Mouse (Mus musculus): Measurements from ENCODE around the gene Cpsf7. TPM values are rescaled to one million over a fixed set of nuclear protein-coding genes. Genes with fewer than 3 reads are reported as not detected.

Gene Cpsf7
- total and polyA plus RNA-seq, 3 experiments: 36.2 to 183 (median 69.8) TPM

DNA sequence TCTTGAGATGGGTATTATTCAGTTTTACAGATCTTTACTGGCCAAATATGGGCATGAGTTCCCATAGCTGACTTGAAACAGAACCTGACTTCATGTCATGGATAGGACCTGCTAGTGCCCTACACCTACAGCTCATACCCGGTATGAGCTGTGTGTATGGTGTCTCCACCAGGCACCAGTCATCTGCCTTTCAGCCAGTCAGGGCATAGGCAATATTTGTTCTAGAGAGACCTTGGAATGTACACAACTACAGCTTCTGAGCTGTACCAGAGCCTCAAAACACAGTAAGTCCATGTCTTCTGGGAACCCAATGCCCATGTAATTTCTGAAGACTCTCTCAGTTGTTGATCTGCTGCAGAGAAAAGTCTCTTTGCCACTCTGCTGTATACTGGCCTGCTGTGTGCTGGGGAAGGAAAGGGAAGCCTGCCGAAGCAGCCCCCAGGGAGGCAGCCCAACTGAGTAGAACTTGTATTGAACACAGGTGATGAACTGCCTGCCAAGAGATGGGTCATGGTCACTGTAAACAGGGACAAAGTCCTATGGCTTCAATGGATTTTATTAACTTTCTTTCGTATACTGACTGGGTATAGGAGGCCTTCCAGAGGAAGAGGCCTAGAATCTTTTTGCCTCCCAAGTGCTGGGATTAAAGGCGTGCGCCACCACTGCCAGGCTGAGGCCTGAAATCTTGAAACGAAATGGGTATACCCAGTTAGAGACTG lies 66.8 kb downstream of the Cpsf7 start:
- Histone ChIP-seq H3K4me1 (ENCODE audit: control insufficient read depth in 1 of 2, insufficient read depth in 2 of 2, low read length in 2 of 2) (no peaks in the 10 kb centered on the region), H3K27me3 (ENCODE audit: control insufficient read depth in 1 of 2, insufficient read depth in 2 of 2, low read length in 2 of 2) (no peaks in the 10 kb centered on the region), H3K27ac (ENCODE audit: control insufficient read depth, low read depth, low read length) (no peak overlapping the region), H3K36me3 (ENCODE audit: control insufficient read depth in 1 of 2, insufficient read depth in 2 of 2, low read length in 2 of 2) (no peaks in the 10 kb centered on the region), H3K9me3 (replicated peaks; ENCODE audit: insufficient read depth, low read length) (no peaks in the 10 kb centered on the region), H3K79me2 (ENCODE audit: control insufficient read depth, insufficient read depth, low read length, poor library complexity) (no peaks in the 10 kb centered on the region), H3K9ac (ENCODE audit: control insufficient read depth, low read depth, low read length, poor library complexity, severe bottlenecking) (no peak overlapping the region), H3K4me3 (ENCODE audit: control insufficient read depth in 1 of 2, insufficient read depth in 1 of 2, low read depth in 2 of 2, low read length in 2 of 2) (no peak overlapping the region)
- DNase-seq (ENCODE audit: low read depth, low spot score): no peak
- TF ChIP-seq GATA1 (IDR thresholded peaks at IDR 0.05; ENCODE audit: low read depth, low read length) (no peak), UBTF (IDR thresholded peaks at IDR 0.05; ENCODE audit: borderline replicate concordance, insufficient read depth, low read depth, low read length) (no peak), POLR2A (IDR thresholded peaks at IDR 0.05; ENCODE audit: control insufficient read depth in 1 of 2, insufficient read depth in 1 of 2, low read depth in 1 of 2, low read length in 2 of 2, poor library complexity in 1 of 2) (no peak), ZC3H11A (IDR thresholded peaks at IDR 0.05; ENCODE audit: low read depth, low read length) (no peak)

Other genes with a start within 250 kb of the Cpsf7 start
- gene Dagla, start 220.4 kb upstream of the Cpsf7 start, total RNA-seq (2012; rRNA removed): not detected in 2 replicates
- not detected for gene Dagla, start 220.4 kb upstream of the Cpsf7 start, polyA plus RNA-seq (2012; ENCODE audit: insufficient read depth in 1 of 2, insufficient read length in 2 of 2, low read depth in 1 of 2, low replicate concordance in 2 of 2, missing spikeins in 1 of 2)
- gene Syt7, start 136.2 kb upstream of the Cpsf7 start, total RNA-seq (2012; rRNA removed): not detected in 2 replicates
- not detected for gene Syt7, start 136.2 kb upstream of the Cpsf7 start, polyA plus RNA-seq (2012; ENCODE audit: insufficient read depth in 1 of 2, insufficient read length in 2 of 2, low read depth in 1 of 2, low replicate concordance in 2 of 2, missing spikeins in 1 of 2)
- gene Lrrc10b, start 67.8 kb upstream of the Cpsf7 start, total RNA-seq (2012; rRNA removed): not detected in 2 replicates
- gene Lrrc10b, start 67.8 kb upstream of the Cpsf7 start, polyA plus RNA-seq (2012; ENCODE audit: insufficient read depth in 1 of 2, insufficient read length in 2 of 2, low read depth in 1 of 2, low replicate concordance in 2 of 2, missing spikeins in 1 of 2): not detected
- 0.19 and 0.23 TPM in 2 replicates for gene Ppp1r32, start 42.3 kb upstream of the Cpsf7 start, total RNA-seq (2012; rRNA removed)
- gene Ppp1r32, start 42.3 kb upstream of the Cpsf7 start, polyA plus RNA-seq (2012; ENCODE audit: insufficient read depth in 1 of 2, insufficient read length in 2 of 2, low read depth in 1 of 2, low replicate concordance in 2 of 2, missing spikeins in 1 of 2): under 1 TPM in 1 of 2 experiments, not detected in 1; 0.57 TPM
- 61.2 and 68.5 TPM in 2 replicates for gene Sdhaf2, start 876 bp downstream of the Cpsf7 start, total RNA-seq (2012; rRNA removed)
- 10 to 100 TPM in 1 of 2 experiments, not detected in 1; 74.6 TPM for gene Sdhaf2, start 876 bp downstream of the Cpsf7 start, polyA plus RNA-seq (2012; ENCODE audit: insufficient read depth in 1 of 2, insufficient read length in 2 of 2, low read depth in 1 of 2, low replicate concordance in 2 of 2, missing spikeins in 1 of 2)
- gene Tmem216, start 31.0 kb downstream of the Cpsf7 start, total RNA-seq (2012; rRNA removed): 38.5 and 48.0 TPM in 2 replicates
- 10 to 100 TPM in 1 of 2 experiments, not detected in 1; 48.1 TPM for gene Tmem216, start 31.0 kb downstream of the Cpsf7 start, polyA plus RNA-seq (2012; ENCODE audit: insufficient read depth in 1 of 2, insufficient read length in 2 of 2, low read depth in 1 of 2, low replicate concordance in 2 of 2, missing spikeins in 1 of 2)
- gene Cyb561a3, start 51.9 kb downstream of the Cpsf7 start, total RNA-seq (2012; rRNA removed): 7.6 and 9.0 TPM in 2 replicates
- 10 to 100 TPM in 1 of 2 experiments, not detected in 1; 14.3 TPM for gene Cyb561a3, start 51.9 kb downstream of the Cpsf7 start, polyA plus RNA-seq (2012; ENCODE audit: insufficient read depth in 1 of 2, insufficient read length in 2 of 2, low read depth in 1 of 2, low replicate concordance in 2 of 2, missing spikeins in 1 of 2)
- gene Tmem138, start 52.1 kb downstream of the Cpsf7 start, total RNA-seq (2012; rRNA removed): 10.8 and 11.9 TPM in 2 replicates
- 10 to 100 TPM in 1 of 2 experiments, not detected in 1; 25.2 TPM for gene Tmem138, start 52.1 kb downstream of the Cpsf7 start, polyA plus RNA-seq (2012; ENCODE audit: insufficient read depth in 1 of 2, insufficient read length in 2 of 2, low read depth in 1 of 2, low replicate concordance in 2 of 2, missing spikeins in 1 of 2)
- 363 and 365 TPM in 2 replicates for gene Ddb1, start 80.1 kb downstream of the Cpsf7 start, total RNA-seq (2012; rRNA removed)
- gene Ddb1, start 80.1 kb downstream of the Cpsf7 start, polyA plus RNA-seq (2012; ENCODE audit: insufficient read depth in 1 of 2, insufficient read length in 2 of 2, low read depth in 1 of 2, low replicate concordance in 2 of 2, missing spikeins in 1 of 2): 100 to 1,000 TPM; 116 to 459 TPM
- 3.6 and 3.7 TPM in 2 replicates for gene Tkfc, start 80.4 kb downstream of the Cpsf7 start, total RNA-seq (2012; rRNA removed)
- 10 to 100 TPM in 1 of 2 experiments, not detected in 1; 12.8 TPM for gene Tkfc, start 80.4 kb downstream of the Cpsf7 start, polyA plus RNA-seq (2012; ENCODE audit: insufficient read depth in 1 of 2, insufficient read length in 2 of 2, low read depth in 1 of 2, low replicate concordance in 2 of 2, missing spikeins in 1 of 2)
- gene Vwce, start 108.9 kb downstream of the Cpsf7 start, total RNA-seq (2012; rRNA removed): 0.04 and 0.23 TPM in 2 replicates
- 100 to 1,000 TPM in 1 of 2 experiments, 1 to 10 TPM in 1; 1.8 to 666 TPM for gene Vwce, start 108.9 kb downstream of the Cpsf7 start, polyA plus RNA-seq (2012; ENCODE audit: insufficient read depth in 1 of 2, insufficient read length in 2 of 2, low read depth in 1 of 2, low replicate concordance in 2 of 2, missing spikeins in 1 of 2)
- not detected in 2 replicates for gene Pga5, start 152.8 kb downstream of the Cpsf7 start, total RNA-seq (2012; rRNA removed)
- gene Pga5, start 152.8 kb downstream of the Cpsf7 start, polyA plus RNA-seq (2012; ENCODE audit: insufficient read depth in 1 of 2, insufficient read length in 2 of 2, low read depth in 1 of 2, low replicate concordance in 2 of 2, missing spikeins in 1 of 2): not detected
- 6.5 and 8.1 TPM in 2 replicates for gene Vps37c, start 163.5 kb downstream of the Cpsf7 start, total RNA-seq (2012; rRNA removed)
- 10 to 100 TPM in 1 of 2 experiments, not detected in 1; 11.9 TPM for gene Vps37c, start 163.5 kb downstream of the Cpsf7 start, polyA plus RNA-seq (2012; ENCODE audit: insufficient read depth in 1 of 2, insufficient read length in 2 of 2, low read depth in 1 of 2, low replicate concordance in 2 of 2, missing spikeins in 1 of 2)
- gene Cd5, start 213.7 kb downstream of the Cpsf7 start, total RNA-seq (2012; rRNA removed): not detected in 2 replicates
- not detected for gene Cd5, start 213.7 kb downstream of the Cpsf7 start, polyA plus RNA-seq (2012; ENCODE audit: insufficient read depth in 1 of 2, insufficient read length in 2 of 2, low read depth in 1 of 2, low replicate concordance in 2 of 2, missing spikeins in 1 of 2)

All from MEL (cell line).